In genomic region chr14:99856158-99857011, GRCm38 (mm10) we compare ENCODE assay signal across 17 mouse cellular contexts.
A peak's percentile ranks its signal among the peaks of the same experiment; 100 is the strongest.
DNase-seq lines count a peak whose midpoint lies in the region; ATAC-seq and TF ChIP-seq lines count a peak whose summit lies in the region.
"Had no signal": no experiment of that assay in that cellular context is flagged by ENCODE, and none has a peak within 500 bp of the region (broad histone marks: within the 10 kb centered on the region; RNA-seq: fewer than 3 reads in every experiment).

No protein-coding gene starts in this region.

- no peak overlapping the region for H3K9ac ChIP-seq in forebrain, embryonic 13.5 days
- no peak overlapping the region for H3K9ac ChIP-seq in forebrain, embryonic 12.5 days
- H3K9ac ChIP-seq in heart, embryonic 14.5 days (ENCODE audit: low read length): no peak overlapping the region
- H3K9ac ChIP-seq in stomach, embryonic 16.5 days (ENCODE audit: low read length): no peak overlapping the region
- H3K9ac ChIP-seq in stomach, postnatal 0 days (ENCODE audit: low read length): no peak overlapping the region
- H3K9ac ChIP-seq: embryonic facial prominence, embryonic 13.5 days; hindbrain, embryonic 14.5 days; midbrain, embryonic 12.5 days had no signal

- H3K27me3 ChIP-seq in forebrain, embryonic 13.5 days: no peaks in the 10 kb centered on the region
- no peaks in the 10 kb centered on the region for H3K27me3 ChIP-seq in forebrain, embryonic 12.5 days
- H3K27me3 ChIP-seq in heart, embryonic 14.5 days (ENCODE audit: control insufficient read depth, insufficient read depth, low read length): no peaks in the 10 kb centered on the region
- H3K27me3 ChIP-seq in stomach, embryonic 16.5 days (ENCODE audit: control insufficient read depth, insufficient read depth, low read length): no peaks in the 10 kb centered on the region
- no peaks in the 10 kb centered on the region for H3K27me3 ChIP-seq in stomach, postnatal 0 days (ENCODE audit: control insufficient read depth, insufficient read depth, low read length)
- H3K27me3 ChIP-seq: embryonic facial prominence, embryonic 13.5 days; midbrain, embryonic 12.5 days had no signal

- 92% methylated on average over 14 of the region's 14 CpGs for WGBS in forebrain, embryonic 13.5 days
- 91% methylated on average over 14 of the region's 14 CpGs for WGBS in forebrain, embryonic 12.5 days
- 16% methylated on average over 14 of the region's 14 CpGs for WGBS in heart, embryonic 14.5 days
- 30% methylated on average over 14 of the region's 14 CpGs for WGBS in stomach, embryonic 16.5 days
- 32% methylated on average over 14 of the region's 14 CpGs for WGBS in stomach, postnatal 0 days

- H3K4me1 ChIP-seq in forebrain, embryonic 13.5 days: no peaks in the 10 kb centered on the region
- no peaks in the 10 kb centered on the region for H3K4me1 ChIP-seq in forebrain, embryonic 12.5 days
- H3K4me1 ChIP-seq in heart, embryonic 14.5 days (ENCODE audit: control insufficient read depth in 2 of 2, insufficient read depth in 2 of 2, low read length in 2 of 2): peaks cover 6 to 18% of the 10 kb centered on the region in 2 experiments
- H3K4me1 ChIP-seq in stomach, embryonic 16.5 days (ENCODE audit: control insufficient read depth, insufficient read depth, low read length): peaks cover 9% of the 10 kb centered on the region; the same call in 1 of the 2 replicates
- H3K4me1 ChIP-seq in stomach, postnatal 0 days (replicated peaks; ENCODE audit: control insufficient read depth, insufficient read depth): no peaks in the 10 kb centered on the region
- H3K4me1 ChIP-seq: embryonic facial prominence, embryonic 13.5 days; midbrain, embryonic 12.5 days had no signal

- H3K4me3 ChIP-seq in forebrain, embryonic 13.5 days: no peak overlapping the region
- H3K4me3 ChIP-seq in forebrain, embryonic 12.5 days (replicated peaks): no peak overlapping the region
- no peak overlapping the region for H3K4me3 ChIP-seq in heart, embryonic 14.5 days (ENCODE audit: control insufficient read depth in 1 of 2, insufficient read depth in 1 of 2, low read depth in 1 of 2, low read length in 2 of 2)
- no peak overlapping the region for H3K4me3 ChIP-seq in stomach, embryonic 16.5 days (replicated peaks; ENCODE audit: low read length)
- no peak overlapping the region for H3K4me3 ChIP-seq in stomach, postnatal 0 days (ENCODE audit: low read depth, low read length)
- H3K4me3 ChIP-seq: embryonic facial prominence, embryonic 13.5 days; midbrain, embryonic 12.5 days had no signal

- no peak for TF ChIP-seq EP300 in stomach, postnatal 0 days (optimal IDR thresholded peaks at IDR 0.05)

- no peak overlapping the region for H3K4me2 ChIP-seq in forebrain, embryonic 13.5 days
- no peak overlapping the region for H3K4me2 ChIP-seq in forebrain, embryonic 12.5 days
- H3K4me2 ChIP-seq in heart, embryonic 14.5 days (ENCODE audit: low read length): peak overlapping the region; percentile 19
- no peak overlapping the region for H3K4me2 ChIP-seq in stomach, embryonic 16.5 days (ENCODE audit: low read depth, low read length)
- no peak overlapping the region for H3K4me2 ChIP-seq in stomach, postnatal 0 days (replicated peaks; ENCODE audit: low read depth)
- H3K4me2 ChIP-seq: embryonic facial prominence, embryonic 13.5 days; hindbrain, embryonic 14.5 days; midbrain, embryonic 12.5 days had no signal

- ATAC-seq in forebrain, embryonic 13.5 days: no peak
- ATAC-seq in forebrain, embryonic 12.5 days (ENCODE audit: low FRiP score): no peak
- ATAC-seq in heart, embryonic 14.5 days (ENCODE audit: insufficient number of reproducible peaks, insufficient read depth, low FRiP score, low read depth): no peak
- peak; percentile 29; the same call in 1 of the 2 replicates for ATAC-seq in stomach, embryonic 16.5 days (ENCODE audit: insufficient read depth, low FRiP score)
- no peak for ATAC-seq in stomach, postnatal 0 days (ENCODE audit: low FRiP score, low TSS enrichment)

- H3K9me3 ChIP-seq in forebrain, embryonic 13.5 days (replicated peaks): no peaks in the 10 kb centered on the region
- no peaks in the 10 kb centered on the region for H3K9me3 ChIP-seq in forebrain, embryonic 12.5 days
- H3K9me3 ChIP-seq in heart, embryonic 14.5 days (ENCODE audit: control insufficient read depth, low read length): no peaks in the 10 kb centered on the region
- H3K9me3 ChIP-seq in stomach, embryonic 16.5 days (replicated peaks; ENCODE audit: control insufficient read depth, low read length): no peaks in the 10 kb centered on the region
- H3K9me3 ChIP-seq in stomach, postnatal 0 days (ENCODE audit: control insufficient read depth, low read length): no peaks in the 10 kb centered on the region
- H3K9me3 ChIP-seq: embryonic facial prominence, embryonic 13.5 days; midbrain, embryonic 12.5 days had no signal

- intact Hi-C loops in left cerebral cortex, postnatal 4 days (cut with DNase I): no loop called here

- H3K27ac ChIP-seq in forebrain, embryonic 13.5 days: 0 out of 2 replicates have a peak overlapping the region, but pooled peaks have one; percentile 17
- no peak overlapping the region for H3K27ac ChIP-seq in forebrain, embryonic 12.5 days
- peak overlapping the region; percentile 9 to 20; a peak in 2 of 4 replicates for H3K27ac ChIP-seq in heart, embryonic 14.5 days (replicated peaks in 1 of 2; ENCODE audit: control insufficient read depth in 1 of 2, insufficient read depth in 1 of 2, low read depth in 2 of 2, low read length in 2 of 2)
- peak overlapping the region; percentile 49 for H3K27ac ChIP-seq in stomach, embryonic 16.5 days (ENCODE audit: low read length)
- H3K27ac ChIP-seq in stomach, postnatal 0 days (replicated peaks): no peak overlapping the region
- H3K27ac ChIP-seq: embryonic facial prominence, embryonic 13.5 days; hindbrain, embryonic 14.5 days; midbrain, embryonic 12.5 days had no signal

- TF ChIP-seq CTCF in stomach, postnatal 0 days (IDR thresholded peaks at IDR 0.05; ENCODE audit: low read depth): no peak

- H3K36me3 ChIP-seq in forebrain, embryonic 13.5 days (ENCODE audit: poor library complexity, severe bottlenecking): no peaks in the 10 kb centered on the region
- H3K36me3 ChIP-seq in forebrain, embryonic 12.5 days (replicated peaks): no peaks in the 10 kb centered on the region
- H3K36me3 ChIP-seq in heart, embryonic 14.5 days (ENCODE audit: control insufficient read depth, insufficient read depth, low read length): no peaks in the 10 kb centered on the region
- no peaks in the 10 kb centered on the region for H3K36me3 ChIP-seq in stomach, embryonic 16.5 days (ENCODE audit: control insufficient read depth, insufficient read depth, low read length)
- H3K36me3 ChIP-seq in stomach, postnatal 0 days (ENCODE audit: control insufficient read depth, insufficient read depth, low read length): no peaks in the 10 kb centered on the region
- H3K36me3 ChIP-seq: embryonic facial prominence, embryonic 13.5 days; midbrain, embryonic 12.5 days had no signal

- DNase-seq in heart, adult 11 months: no peak
- no peak for DNase-seq in stomach, postnatal 0 days (ENCODE audit: low spot score)
- no peak for DNase-seq in testis, postnatal 14 days (ENCODE audit: low spot score)
- DNase-seq in left cerebral cortex, postnatal 4 days: no peak
- DNase-seq: cerebellum, adult 18-20 months; gastrocnemius, postnatal 10 days; kidney, adult 2 months; lung, postnatal 36 days; spleen, adult 18-20 months; thymus, postnatal 36 days had no signal

Comparison
In these comparisons a context has a peak if more than half of its experiments do, and no peak if none do; other contexts are left out.
1. H3K27ac ChIP-seq: peak in forebrain, embryonic 13.5 days (single experiment), heart, embryonic 14.5 days (2 of 2) and stomach, embryonic 16.5 days (single experiment); none in forebrain, embryonic 12.5 days (single experiment) and stomach, postnatal 0 days (single experiment).